Mouse (Mus musculus) spleen, postnatal 4 days (tissue): ENCODE measurements around the gene Tlr11.

Source experiments
- DNase-seq, 2 experiments: peaks; one replicate each; pipeline ENCODE4 v3.0.0; 2022; ENCODE audit warnings: low spot score in 2 of 2

Gene Tlr11

GRCm38 (mm10) chr14:50357593-50357992 lies at the start of gene Tlr11:
Tlr11 (plus strand) TSS chr14:50357914.
- no peak for DNase-seq

DNA sequence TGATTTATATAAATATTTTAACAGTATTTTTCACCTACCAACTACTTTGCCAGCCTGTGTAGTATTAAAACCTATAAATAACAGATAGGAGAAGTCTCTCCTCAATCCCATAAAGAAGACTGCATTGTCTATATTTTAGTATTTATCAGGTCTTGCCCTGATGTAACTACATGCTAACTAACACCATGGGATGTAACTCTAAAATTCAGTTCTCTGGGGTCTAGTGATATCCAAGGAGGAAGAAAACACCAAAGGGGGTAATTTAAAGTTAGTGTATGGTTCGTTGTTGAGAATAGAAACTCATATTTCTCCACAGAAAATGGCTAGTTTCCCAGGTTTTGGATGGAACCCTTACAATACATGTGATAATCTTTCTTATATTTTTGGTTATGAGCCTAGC lies 31.1 kb upstream of the Tlr11 start, which contains the start of gene Olfr734:
Olfr734 (minus strand) TSS at position 101 of the 400 bp plus-strand sequence.
- DNase-seq = no peak

DNA sequence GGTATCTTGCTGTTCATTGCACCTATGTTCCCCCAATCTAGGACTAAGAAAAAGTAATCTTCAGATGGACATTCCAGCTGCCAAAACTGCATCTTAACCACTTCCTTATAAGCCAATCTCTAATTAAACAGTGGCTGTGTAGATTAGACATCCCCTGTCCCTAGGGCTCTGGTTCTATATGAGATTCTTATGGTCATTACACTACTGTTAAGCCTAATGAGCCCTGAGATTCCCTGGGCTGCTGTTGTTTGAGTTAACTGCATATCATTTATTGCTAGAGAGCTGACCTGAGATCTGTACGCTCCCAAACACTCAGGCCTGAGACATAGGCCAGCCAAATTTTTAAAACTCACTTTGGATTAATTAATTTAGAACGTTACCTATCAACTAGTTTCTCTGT lies 8.9 kb upstream of the Tlr11 start, which contains the start of gene Olfr735:
Olfr735 (minus strand) TSS at position 77 of the 400 bp plus-strand sequence.
- DNase-seq = no peak

DNA sequence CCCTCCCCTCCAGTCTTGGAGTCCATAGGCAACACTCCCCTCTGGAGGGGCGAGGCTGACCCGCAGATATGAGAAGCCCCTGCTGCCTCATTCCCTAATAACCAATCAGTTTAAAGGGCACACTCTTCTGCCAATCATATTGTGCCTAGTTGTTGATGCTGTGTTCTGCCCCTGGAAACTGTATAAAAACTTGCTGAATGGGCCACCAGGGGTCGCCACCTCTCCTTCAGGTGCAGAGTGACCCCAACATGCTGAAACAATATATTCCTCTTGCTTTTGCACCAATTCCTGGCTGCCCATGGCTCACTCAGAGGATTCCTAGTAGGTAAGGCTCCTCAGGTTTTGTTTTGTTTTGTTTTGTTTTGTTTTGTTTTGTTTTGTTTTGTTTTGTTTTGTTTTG lies 5.3 kb upstream of the Tlr11 start:
- DNase-seq = no peak

DNA sequence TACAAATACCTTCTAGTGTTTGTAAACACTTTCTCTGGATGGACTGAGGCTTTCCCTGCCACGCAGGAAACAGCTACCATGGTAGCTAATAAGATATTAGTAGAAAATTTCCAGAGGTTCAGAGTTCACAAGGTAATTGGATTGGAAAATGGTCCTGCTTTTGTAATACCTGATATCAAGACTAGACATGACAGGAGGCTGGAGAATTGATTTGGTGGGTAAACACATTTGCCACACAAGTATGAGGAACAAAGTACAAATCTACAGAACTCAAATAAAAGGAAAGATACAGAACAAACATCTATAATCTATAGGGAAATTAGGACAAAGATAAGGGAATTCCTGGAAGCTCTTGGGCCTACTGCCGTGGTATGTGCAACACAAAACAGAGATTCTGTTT lies 989 bp upstream of the Tlr11 start:
- no peak for DNase-seq

GRCm38 (mm10) chr14:50360480-50360879 lies 2.8 kb downstream of the Tlr11 start:
- no peak for DNase-seq

DNA sequence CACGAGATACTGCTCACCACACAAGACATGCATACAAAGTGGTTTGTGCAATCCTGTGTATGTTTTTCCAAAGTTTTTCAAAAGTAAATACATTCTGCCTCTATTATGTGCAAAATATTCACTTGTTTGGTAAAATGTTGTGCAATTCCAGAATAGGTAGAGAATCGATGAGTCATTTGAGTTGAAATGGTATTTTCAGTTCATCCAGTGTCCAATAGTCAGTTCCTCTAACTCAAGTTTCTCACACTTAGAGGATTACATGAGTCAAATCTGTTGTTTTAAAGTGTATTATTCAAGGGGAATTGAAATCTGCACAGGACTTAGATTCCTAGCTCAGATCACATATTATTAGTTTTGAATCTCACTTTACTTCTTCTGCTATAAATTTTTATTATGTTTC lies 5.8 kb downstream of the Tlr11 start:
- no peak for DNase-seq

DNA sequence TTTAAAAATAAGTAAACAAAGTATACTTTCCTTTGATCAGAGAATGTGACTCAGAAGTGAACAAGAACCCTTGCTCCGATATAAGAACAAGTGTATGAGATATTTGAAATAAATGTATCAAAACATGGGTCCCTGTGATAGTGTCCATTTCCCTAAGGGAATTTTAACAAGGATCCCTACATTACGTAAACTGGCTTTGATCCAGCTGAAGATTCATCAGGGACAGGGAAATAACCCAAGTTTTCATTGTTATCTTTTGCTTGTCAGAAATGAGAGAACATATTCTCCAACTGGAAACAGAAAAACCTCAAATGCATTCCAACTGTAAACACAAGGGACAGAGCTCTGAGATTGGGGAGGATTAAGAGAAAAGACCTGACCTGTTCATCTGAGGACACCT lies 23.1 kb downstream of the Tlr11 start, which contains the start of gene Olfr736:
Olfr736 (plus strand) TSS at position 301 of the 400 bp plus-strand sequence.
- DNase-seq = no peak

- DNase-seq = no peak
These were observed 49.6 kb downstream of the Tlr11 start, which contains the start of gene Olfr738 for GRCm38 (mm10) chr14:50407268-50407667. Olfr738 (plus strand) TSS chr14:50407568.
